Mouse (Mus musculus) stomach, postnatal 0 days (tissue): Measurements from ENCODE around the gene Plgrkt.

ENCODE experiments used
- CTCF ChIP-seq: IDR thresholded peaks from 2 replicates; pipeline ENCODE4 v1.5.1; 2016; ENCODE audit warnings: antibody characterized with exemption, low read depth, mild to moderate bottlenecking, moderate library complexity
- EP300 ChIP-seq: optimal IDR thresholded peaks from 2 replicates; pipeline ENCODE3; 2016; ENCODE audit warnings: antibody characterized with exemption

DNA sequence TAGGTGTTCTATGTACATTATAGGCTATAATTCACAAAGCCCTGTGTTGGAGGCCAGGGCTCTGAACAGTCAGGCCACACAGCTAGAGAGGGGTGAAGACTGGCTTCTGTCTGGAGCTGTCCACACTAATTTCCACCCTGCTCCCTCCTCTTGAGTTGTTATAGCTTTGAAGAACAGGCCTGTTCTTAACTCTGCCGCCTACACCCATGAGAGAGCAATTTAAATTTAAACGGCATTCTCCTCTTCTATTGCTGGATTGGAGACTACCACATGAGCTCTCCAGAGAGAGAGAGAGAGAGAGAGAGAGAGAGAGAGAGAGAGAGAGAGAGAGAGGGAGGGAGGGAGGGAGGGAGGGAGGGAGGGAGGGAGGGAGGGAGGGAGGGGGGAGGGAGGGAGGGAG, 38.2 kb upstream of the Plgrkt start:
- TF ChIP-seq CTCF (no peak), EP300 (no peak)
